Mouse (Mus musculus) forebrain, embryonic 12.5 days (tissue): ENCODE data around the gene Sall1. TPM values are rescaled to one million over a fixed set of nuclear protein-coding genes. Genes with fewer than 3 reads are reported as not detected.

ENCODE experiments used
- microRNA-seq: library from miRNA; unstranded; fragments of <30 nt; microRNA quantifications from one replicate; pipeline ENCODE4, GENCODE M21; 2017
- polyA plus RNA-seq: library from polyadenylated mRNA; unstranded; fragments of >200 nt; fragmentation: Nextera tagmentation; extraction: Ambion mirVana; gene quantifications from 2 replicates; pipeline ENCODE4 v1.2.1, GENCODE M21; 2016

The Sall1 gene
- polyA plus RNA-seq, 1 experiment from 2014 or later = 26.6 TPM

Small RNA genes within 50 kb of the gene (microRNA-seq; reads per million reads assigned to microRNA genes)
- not detected for gene Mir8110
